Mouse (Mus musculus) liver, postnatal 0 days (tissue): ENCODE measurements around the gene Gpr141. TPM values are rescaled to one million over a fixed set of nuclear protein-coding genes. Genes with fewer than 3 reads are reported as not detected.

Experiments used
- ATAC-seq: fragments of 200-750 bp; cut with Nextera tagmentation; 2 replicates; pipeline ENCODE4 v1.8.0; 2017; ENCODE audit warnings: mild to moderate bottlenecking, moderate library complexity
- DNase-seq: peaks from one replicate; pipeline ENCODE4 v3.0.0-alpha.2; 2016
- H3K27ac ChIP-seq: fragments of 300-500 bp; sonication (generic); 2 replicates; pipeline ENCODE4 v1.5.1; 2014; ENCODE audit warnings: antibody characterized with exemption, moderate library complexity, mild to moderate bottlenecking, low read depth
- H3K27me3 ChIP-seq: fragments of 300-500 bp; sonication (generic); 2 replicates; pipeline ENCODE4 v1.6.1; 2014; ENCODE audit warnings: low read length, control low read depth, mixed read lengths; ENCODE audit not compliant: insufficient read depth
- H3K36me3 ChIP-seq: fragments of 300-500 bp; sonication (generic); replicated peaks from 2 replicates; pipeline ENCODE4 v1.6.1; 2014; ENCODE audit warnings: mild to moderate bottlenecking, control low read depth, low read length, moderate library complexity, mixed read lengths; ENCODE audit not compliant: insufficient read depth
- H3K4me1 ChIP-seq: fragments of 300-500 bp; sonication (generic); 2 replicates; pipeline ENCODE4 v1.6.1; 2014; ENCODE audit warnings: antibody characterized with exemption, mild to moderate bottlenecking, control low read depth; ENCODE audit not compliant: insufficient read depth
- H3K4me2 ChIP-seq: fragments of 300-500 bp; sonication (generic); 2 replicates; pipeline ENCODE4 v1.6.1; 2014; ENCODE audit warnings: low read depth, mild to moderate bottlenecking, low read length, moderate library complexity, mixed read lengths
- H3K4me3 ChIP-seq: fragments of 300-500 bp; sonication (generic); 2 replicates; pipeline ENCODE4 v1.5.1; 2014; ENCODE audit warnings: low read depth, low read length
- H3K9ac ChIP-seq: fragments of 300-500 bp; sonication (generic); replicated peaks from 2 replicates; pipeline ENCODE4 v1.6.1; 2014; ENCODE audit warnings: mild to moderate bottlenecking, moderate library complexity
- H3K9me3 ChIP-seq: fragments of 300-500 bp; sonication (generic); 2 replicates; pipeline ENCODE4 v1.6.1; 2016; ENCODE audit warnings: mild to moderate bottlenecking, control low read depth, low read length, mixed read lengths
- CTCF ChIP-seq: sonication (generic); IDR thresholded peaks from 2 replicates; pipeline ENCODE4 v1.5.1; 2016; ENCODE audit warnings: antibody characterized with exemption, low read depth
- EP300 ChIP-seq: IDR thresholded peaks from 2 replicates; pipeline ENCODE4 v1.6.1; 2016; ENCODE audit warnings: antibody characterized with exemption, low read depth, mild to moderate bottlenecking
- WGBS: fragments of 180-500 bp; shearing (Covaris S2); extraction: QIAGEN DNeasy Blood & Tissue Kit; methylation state at CpG from one replicate; pipeline ENCODE4 v1.1.7; 2014; ENCODE audit not compliant: insufficient replicate concordance; 5-methylcytosine and 5-hydroxymethylcytosine counted together
- polyA plus RNA-seq: library from polyadenylated mRNA; unstranded; fragments of >200 nt; fragmentation: Nextera tagmentation; extraction: Ambion mirVana; gene quantifications from 2 replicates; pipeline ENCODE4 v1.2.1, GENCODE M21; 2015

Gpr141 gene
- polyA plus RNA-seq, 1 experiment from 2014 or later = 3.5 TPM

DNA sequence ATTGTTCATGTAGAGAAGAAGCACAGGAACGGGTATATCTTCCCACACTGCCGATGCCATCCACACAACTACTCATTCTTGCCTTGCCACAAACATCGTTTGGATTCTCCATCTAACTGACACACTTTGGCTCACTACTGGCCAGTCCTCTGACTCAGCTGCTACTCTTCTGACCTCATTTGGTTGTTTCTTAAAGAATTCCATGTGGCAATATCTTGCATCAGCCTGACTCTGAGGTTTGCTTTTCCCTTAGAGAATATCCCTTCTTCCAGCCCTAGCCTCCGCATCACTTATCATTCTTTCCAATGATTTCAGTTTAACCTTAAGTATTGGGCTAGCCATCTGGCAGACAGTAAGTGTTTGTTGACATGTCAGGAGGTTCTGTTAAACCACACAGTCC, 59.8 kb downstream of the Gpr141 start:
- no peak for DNase-seq
- Histone ChIP-seq H3K9ac (no peak overlapping the region), H3K27ac (no peak overlapping the region), H3K4me1 (no peaks in the 10 kb centered on the region), H3K4me2 (no peak overlapping the region), H3K4me3 (no peak overlapping the region), H3K27me3 (no peaks in the 10 kb centered on the region), H3K9me3 (no peaks in the 10 kb centered on the region), H3K36me3 (no peaks in the 10 kb centered on the region; the same call in 1 of the 2 replicates)
- no peak for TF ChIP-seq EP300
- TF ChIP-seq CTCF = no peak
- no peak for ATAC-seq
- WGBS = 79% methylated on average over 4 of the region's 4 CpGs

DNA sequence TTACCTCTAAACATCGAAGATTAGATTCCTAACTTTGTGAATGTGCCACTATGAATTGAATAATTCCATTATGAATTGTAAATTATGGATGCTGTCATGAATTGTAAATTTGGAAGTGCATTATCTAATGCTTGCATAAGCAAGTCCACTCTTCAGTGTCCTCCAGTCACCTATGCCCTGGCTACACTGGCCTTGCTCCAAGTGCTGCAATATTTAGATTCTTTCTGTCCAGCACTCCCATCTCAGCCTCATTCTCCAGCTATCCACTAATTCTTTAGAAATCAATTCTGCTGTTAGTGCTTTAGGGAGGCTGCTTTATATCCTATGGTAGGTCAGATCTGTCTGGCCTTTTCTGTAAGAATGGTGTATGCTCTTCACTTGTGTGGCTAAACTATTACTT, 60.8 kb downstream of the Gpr141 start:
- WGBS = 78% methylated on average over 1 of the region's 1 CpGs
- Histone ChIP-seq H3K27me3 (no peaks in the 10 kb centered on the region), H3K4me2 (no peak overlapping the region), H3K4me3 (no peak overlapping the region), H3K36me3 (no peaks in the 10 kb centered on the region; the same call in 1 of the 2 replicates), H3K9me3 (no peaks in the 10 kb centered on the region), H3K9ac (no peak overlapping the region), H3K4me1 (no peaks in the 10 kb centered on the region), H3K27ac (no peak overlapping the region)
- DNase-seq (no peak), ATAC-seq (no peak)
- no peak for TF ChIP-seq CTCF
- no peak for TF ChIP-seq EP300

DNA sequence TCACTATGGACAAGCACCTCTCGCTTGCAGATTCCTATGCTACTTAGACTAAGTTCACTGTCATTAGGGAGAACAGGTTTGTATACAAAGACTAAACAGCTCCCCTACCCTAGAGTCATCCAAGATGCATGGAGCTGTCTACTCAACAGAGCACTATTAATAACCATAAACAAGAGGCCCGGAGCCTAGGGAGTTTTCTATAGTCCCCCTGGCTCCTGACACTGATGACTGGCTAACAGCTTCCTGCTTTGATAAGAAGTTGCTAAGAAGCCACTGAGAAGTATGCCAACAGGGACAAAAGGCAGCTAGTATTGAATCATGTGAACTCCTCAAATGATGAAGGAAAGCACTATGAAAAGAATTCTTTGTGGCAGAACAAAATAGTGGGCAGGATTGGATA, 78.3 kb downstream of the Gpr141 start:
- H3K9ac ChIP-seq = no peak overlapping the region
- H3K4me2 ChIP-seq = no peak overlapping the region
- no peaks in the 10 kb centered on the region for H3K27me3 ChIP-seq
- H3K4me3 ChIP-seq = no peak overlapping the region
- WGBS = 58% methylated on average over 2 of the region's 2 CpGs
- H3K27ac ChIP-seq = no peak overlapping the region
- DNase-seq (no peak), ATAC-seq (no peak)
- no peak for TF ChIP-seq EP300
- no peak for TF ChIP-seq CTCF
- no peaks in the 10 kb centered on the region for H3K36me3 ChIP-seq
- no peaks in the 10 kb centered on the region for H3K4me1 ChIP-seq
- no peaks in the 10 kb centered on the region for H3K9me3 ChIP-seq

DNA sequence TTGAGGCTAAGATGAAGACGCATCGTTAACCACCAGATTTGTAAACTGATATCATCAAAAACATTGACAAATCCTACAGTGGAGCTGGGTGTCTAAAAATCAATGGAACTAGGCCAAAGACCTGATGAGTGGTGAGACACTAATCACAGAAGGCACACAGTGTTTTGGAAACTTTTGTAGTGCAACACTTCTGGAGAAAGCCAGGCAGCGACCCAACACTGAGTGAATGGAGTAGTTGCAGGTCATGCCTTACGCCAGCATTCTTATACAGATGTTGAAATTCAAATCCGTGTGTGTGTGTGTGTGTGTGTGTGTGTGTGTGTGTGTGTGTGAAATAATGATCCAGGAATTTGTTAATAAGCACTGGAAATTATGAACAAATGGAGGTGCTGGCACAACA, 79.5 kb downstream of the Gpr141 start:
- Histone ChIP-seq H3K4me3 (no peak overlapping the region), H3K4me1 (no peaks in the 10 kb centered on the region), H3K27me3 (no peaks in the 10 kb centered on the region), H3K36me3 (no peaks in the 10 kb centered on the region), H3K9ac (no peak overlapping the region), H3K27ac (no peak overlapping the region), H3K4me2 (no peak overlapping the region), H3K9me3 (no peaks in the 10 kb centered on the region)
- 79% methylated on average over 5 of the region's 5 CpGs for WGBS
- no peak for DNase-seq
- ATAC-seq = no peak
- TF ChIP-seq EP300 = no peak
- no peak for TF ChIP-seq CTCF

DNA sequence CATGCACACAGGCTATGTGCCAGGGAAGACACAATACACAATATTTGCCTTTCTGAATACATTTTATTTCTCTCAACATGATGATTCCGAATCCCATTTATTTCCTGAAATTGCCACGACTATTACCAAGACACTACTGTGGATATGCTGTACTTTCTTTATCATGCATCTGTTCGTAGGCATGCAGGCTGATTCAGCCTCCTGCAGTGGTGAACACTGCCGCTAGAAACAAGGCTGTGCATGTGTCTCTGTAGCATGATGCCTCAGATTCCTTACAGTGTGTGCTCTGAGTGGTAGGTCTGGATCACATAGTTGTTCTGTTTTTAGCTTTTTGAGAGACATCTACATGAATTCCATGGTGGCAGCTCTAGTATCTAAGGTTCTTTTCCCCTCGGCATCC, 89.5 kb downstream of the Gpr141 start:
- Histone ChIP-seq H3K9ac (no peak overlapping the region), H3K36me3 (no peaks in the 10 kb centered on the region), H3K27ac (no peak overlapping the region), H3K4me2 (no peak overlapping the region), H3K4me1 (no peaks in the 10 kb centered on the region), H3K4me3 (no peak overlapping the region), H3K9me3 (no peaks in the 10 kb centered on the region), H3K27me3 (no peaks in the 10 kb centered on the region)
- TF ChIP-seq EP300 = no peak
- no peak for TF ChIP-seq CTCF
- 75% methylated on average over 5 of the region's 5 CpGs for WGBS
- no peak for DNase-seq
- no peak for ATAC-seq

DNA sequence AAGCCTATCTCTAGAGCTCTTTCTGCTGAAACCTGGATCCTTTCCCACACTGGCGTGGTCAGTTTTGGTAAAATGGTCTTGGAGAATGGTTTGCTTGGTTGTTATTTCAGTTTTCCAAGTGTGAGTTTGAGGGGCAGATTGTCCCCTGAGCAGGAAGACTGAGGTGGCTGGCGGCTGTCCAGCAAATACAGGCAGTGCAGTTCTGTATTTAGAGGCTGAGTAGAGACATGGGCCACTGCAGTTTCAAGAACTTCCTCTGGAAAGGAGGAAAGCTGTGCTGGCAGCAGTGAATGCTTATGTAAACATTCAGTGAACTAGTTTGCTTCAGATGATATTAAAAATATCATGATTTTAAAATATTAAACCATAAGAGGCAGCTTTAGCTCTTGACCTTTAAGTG, 93.2 kb downstream of the Gpr141 start:
- no peak overlapping the region for H3K9ac ChIP-seq
- no peaks in the 10 kb centered on the region for H3K36me3 ChIP-seq
- H3K4me3 ChIP-seq = no peak overlapping the region
- no peak overlapping the region for H3K27ac ChIP-seq
- 53% methylated on average over 2 of the region's 2 CpGs for WGBS
- H3K27me3 ChIP-seq = no peaks in the 10 kb centered on the region
- no peak for DNase-seq
- no peak for TF ChIP-seq CTCF
- no peak for TF ChIP-seq EP300
- H3K4me1 ChIP-seq = no peaks in the 10 kb centered on the region
- no peak overlapping the region for H3K4me2 ChIP-seq
- no peaks in the 10 kb centered on the region for H3K9me3 ChIP-seq
- ATAC-seq = no peak

DNA sequence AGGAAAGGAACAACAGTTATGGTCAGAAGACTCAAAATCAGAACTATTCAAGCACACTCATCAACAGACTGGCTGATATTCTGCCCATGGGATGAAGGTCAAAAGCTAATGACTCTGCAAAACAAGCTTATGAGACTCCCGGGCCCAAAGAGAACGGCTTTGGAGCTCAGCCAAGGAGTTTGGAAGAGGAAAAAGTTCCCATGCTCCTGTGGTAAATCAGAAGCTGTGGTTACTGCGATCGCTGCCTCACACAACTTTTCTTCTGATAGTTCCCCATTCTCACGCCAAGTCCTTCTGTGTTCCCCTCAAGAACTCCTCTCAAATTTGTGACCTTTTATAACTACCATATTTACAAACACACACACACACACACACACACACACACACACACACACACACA, 105.1 kb downstream of the Gpr141 start:
- Histone ChIP-seq H3K4me1 (no peaks in the 10 kb centered on the region), H3K36me3 (no peaks in the 10 kb centered on the region), H3K27ac (no peak overlapping the region), H3K9ac (no peak overlapping the region), H3K4me3 (no peak overlapping the region), H3K4me2 (no peak overlapping the region), H3K27me3 (no peaks in the 10 kb centered on the region), H3K9me3 (no peaks in the 10 kb centered on the region)
- ATAC-seq (no peak), DNase-seq (no peak)
- WGBS = 31% methylated on average over 5 of the region's 5 CpGs
- no peak for TF ChIP-seq CTCF
